ENCODE assay signal across 30 mouse cellular contexts in genomic region chr2:145217422-145217821, GRCm38 (mm10). TPM values are rescaled to one million over a fixed set of nuclear protein-coding genes. Genes with fewer than 3 reads are reported as not detected.
DNase-seq lines count a peak whose midpoint lies in the region; ATAC-seq and TF ChIP-seq lines count a peak whose summit lies in the region.
"Had no signal": no experiment of that assay in that cellular context is flagged by ENCODE, and none has a peak within 500 bp of the region (broad histone marks: within the 10 kb centered on the region; RNA-seq: fewer than 3 reads in every experiment).

No protein-coding gene starts in this region.

- no peaks in the 10 kb centered on the region for H3K36me3 ChIP-seq in heart, embryonic 10.5 days
- H3K36me3 ChIP-seq in liver, adult 2 months (ENCODE audit: control insufficient read depth, insufficient read depth, low read length): no peaks in the 10 kb centered on the region
- H3K36me3 ChIP-seq in liver, embryonic 12.5 days: no peaks in the 10 kb centered on the region
- H3K36me3 ChIP-seq in liver, postnatal 0 days (replicated peaks; ENCODE audit: insufficient read depth, low read length): no peaks in the 10 kb centered on the region
- no peaks in the 10 kb centered on the region for H3K36me3 ChIP-seq in liver, embryonic 11.5 days (ENCODE audit: control insufficient read depth, insufficient read depth, low read length)
- H3K36me3 ChIP-seq: embryonic facial prominence, embryonic 13.5 days; embryonic facial prominence, embryonic 15.5 days; forebrain, embryonic 10.5 days; forebrain, embryonic 12.5 days; G1E had no signal

- peak; percentile 36 for DNase-seq in heart, embryonic 10.5 days (ENCODE audit: low spot score)
- no peak for DNase-seq in heart, postnatal 25 days (ENCODE audit: low spot score)
- DNase-seq in liver, adult 2 months (ENCODE audit: extremely low read depth, low read depth, low spot score): peak; percentile 55
- DNase-seq in liver, postnatal 0 days: no peak
- DNase-seq in liver, embryonic 11.5 days (ENCODE audit: low spot score): no peak
- no peak for DNase-seq in adrenal gland, adult 18-20 months (ENCODE audit: low spot score in 2 of 2)
- DNase-seq: adrenal gland, adult 2 months; adrenal gland, postnatal 10 days; adrenal gland, postnatal 25 days; B cell, adult 2 months; cerebellum, adult 11 months; cerebellum, adult 18-20 months; cerebellum, adult 8-10 months; cerebellum, adult 9-11 months; cerebellum, postnatal 14 days; cerebellum, postnatal 36 days; embryo, embryonic 11 days had no signal

- intact Hi-C loops in heart, postnatal 25 days (cut with DNase I): no loop called here

- H3K4me2 ChIP-seq in liver, embryonic 12.5 days: no peak overlapping the region
- no peak overlapping the region for H3K4me2 ChIP-seq in liver, postnatal 0 days (ENCODE audit: low read depth, low read length)
- no peak overlapping the region for H3K4me2 ChIP-seq in liver, embryonic 11.5 days
- H3K4me2 ChIP-seq: embryonic facial prominence, embryonic 13.5 days; embryonic facial prominence, embryonic 15.5 days; forebrain, embryonic 12.5 days had no signal

- H3K27ac ChIP-seq in heart, embryonic 10.5 days: no peak overlapping the region
- H3K27ac ChIP-seq in liver, adult 2 months (replicated peaks; ENCODE audit: insufficient read depth, low read depth, low read length): no peak overlapping the region
- no peak overlapping the region for H3K27ac ChIP-seq in liver, embryonic 12.5 days
- no peak overlapping the region for H3K27ac ChIP-seq in liver, postnatal 0 days (ENCODE audit: low read depth)
- H3K27ac ChIP-seq in liver, embryonic 11.5 days (ENCODE audit: low read depth, low read length): no peak overlapping the region
- H3K27ac ChIP-seq: embryonic facial prominence, embryonic 13.5 days; embryonic facial prominence, embryonic 15.5 days; forebrain, embryonic 10.5 days; forebrain, embryonic 12.5 days had no signal

- no peaks in the 10 kb centered on the region for H3K79me2 ChIP-seq in liver, adult 2 months (ENCODE audit: control insufficient read depth, insufficient read depth, low read length)

- TF ChIP-seq CTCF in liver, adult 2 months (IDR thresholded peaks at IDR 0.05; ENCODE audit: low read depth, low read length): no peak
- TF ChIP-seq CTCF in liver, postnatal 0 days (IDR thresholded peaks at IDR 0.05; ENCODE audit: low read depth): no peak

- H3K4me1 ChIP-seq in heart, embryonic 10.5 days: no peaks in the 10 kb centered on the region
- peaks cover 2% of the 10 kb centered on the region; the same call in 1 of the 2 replicates for H3K4me1 ChIP-seq in liver, adult 2 months (ENCODE audit: control insufficient read depth, insufficient read depth, low read length)
- H3K4me1 ChIP-seq in liver, embryonic 12.5 days: no peaks in the 10 kb centered on the region
- H3K4me1 ChIP-seq in liver, postnatal 0 days (ENCODE audit: insufficient read depth): peaks cover 7% of the 10 kb centered on the region; the same call in 1 of the 2 replicates
- no peaks in the 10 kb centered on the region for H3K4me1 ChIP-seq in liver, embryonic 11.5 days (replicated peaks; ENCODE audit: control insufficient read depth, insufficient read depth, low read length)
- H3K4me1 ChIP-seq: embryonic facial prominence, embryonic 15.5 days; forebrain, embryonic 10.5 days; forebrain, embryonic 12.5 days had no signal

- WGBS in heart, embryonic 10.5 days: 87% methylated on average over 2 of the region's 2 CpGs
- WGBS in liver, adult 2 months: 58% methylated on average over 2 of the region's 2 CpGs
- WGBS in liver, embryonic 12.5 days (ENCODE audit: insufficient replicate concordance): 83% methylated on average over 2 of the region's 2 CpGs
- 60% methylated on average over 2 of the region's 2 CpGs for WGBS in liver, postnatal 0 days (ENCODE audit: insufficient replicate concordance)
- WGBS in liver, embryonic 11.5 days: 94% methylated on average over 2 of the region's 2 CpGs

- H3K4me3 ChIP-seq in heart, embryonic 10.5 days: no peak overlapping the region
- no peak overlapping the region for H3K4me3 ChIP-seq in liver, adult 2 months (ENCODE audit: insufficient read depth, low read depth, low read length)
- no peak overlapping the region for H3K4me3 ChIP-seq in liver, embryonic 12.5 days
- no peak overlapping the region for H3K4me3 ChIP-seq in liver, postnatal 0 days (ENCODE audit: low read depth, low read length)
- H3K4me3 ChIP-seq in liver, embryonic 11.5 days (ENCODE audit: low read depth, low read length): no peak overlapping the region
- H3K4me3 ChIP-seq: embryonic facial prominence, embryonic 13.5 days; embryonic facial prominence, embryonic 15.5 days; erythroblast, embryonic 14.5 days; forebrain, embryonic 10.5 days; forebrain, embryonic 12.5 days had no signal

- TF ChIP-seq EP300 in liver, postnatal 0 days (IDR thresholded peaks at IDR 0.05; ENCODE audit: low read depth): no peak

- no peak for TF ChIP-seq POLR2A in liver, adult 2 months (IDR thresholded peaks at IDR 0.05; ENCODE audit: extremely low read depth, insufficient read depth, low read length)

- H3K9me3 ChIP-seq in heart, embryonic 10.5 days: no peaks in the 10 kb centered on the region
- no peaks in the 10 kb centered on the region for H3K9me3 ChIP-seq in liver, embryonic 12.5 days (replicated peaks)
- no peaks in the 10 kb centered on the region for H3K9me3 ChIP-seq in liver, postnatal 0 days (ENCODE audit: low read length)
- no peaks in the 10 kb centered on the region for H3K9me3 ChIP-seq in liver, embryonic 11.5 days (ENCODE audit: control insufficient read depth, low read length)
- H3K9me3 ChIP-seq: embryonic facial prominence, embryonic 13.5 days; embryonic facial prominence, embryonic 15.5 days; forebrain, embryonic 10.5 days; forebrain, embryonic 12.5 days had no signal

- H3K9ac ChIP-seq in liver, adult 2 months (ENCODE audit: low read depth, low read length): no peak overlapping the region
- H3K9ac ChIP-seq in liver, embryonic 12.5 days: no peak overlapping the region
- no peak overlapping the region for H3K9ac ChIP-seq in liver, postnatal 0 days (replicated peaks)
- H3K9ac ChIP-seq in liver, embryonic 11.5 days (ENCODE audit: low read depth, low read length): no peak overlapping the region
- H3K9ac ChIP-seq: embryonic facial prominence, embryonic 13.5 days; embryonic facial prominence, embryonic 15.5 days; forebrain, embryonic 12.5 days had no signal

- ATAC-seq in liver, embryonic 12.5 days: no peak
- peak; percentile 60 for ATAC-seq in liver, postnatal 0 days
- ATAC-seq in liver, embryonic 11.5 days (replicated peaks; ENCODE audit: low FRiP score): no peak
- ATAC-seq: activated CD4-positive, CD25-positive, alpha-beta regulatory T cell, adult 4 months; CD4-positive, CD25-positive, alpha-beta regulatory T cell, adult 4 months; forebrain, embryonic 14.5 days; forebrain, embryonic 16.5 days; Patski had no signal

- no peaks in the 10 kb centered on the region for H3K27me3 ChIP-seq in heart, embryonic 10.5 days (ENCODE audit: insufficient read depth, poor library complexity, severe bottlenecking)
- H3K27me3 ChIP-seq in liver, adult 2 months (ENCODE audit: control insufficient read depth, insufficient read depth, low read length): no peaks in the 10 kb centered on the region
- H3K27me3 ChIP-seq in liver, embryonic 12.5 days (replicated peaks): no peaks in the 10 kb centered on the region
- H3K27me3 ChIP-seq in liver, postnatal 0 days (ENCODE audit: insufficient read depth, low read length): no peaks in the 10 kb centered on the region
- H3K27me3 ChIP-seq in liver, embryonic 11.5 days (replicated peaks; ENCODE audit: control insufficient read depth, insufficient read depth, low read length): no peaks in the 10 kb centered on the region
- H3K27me3 ChIP-seq: embryonic facial prominence, embryonic 13.5 days; embryonic facial prominence, embryonic 15.5 days; forebrain, embryonic 12.5 days; Patski had no signal

RNA-seq across cellular contexts. Expression of gene Slc24a3, which starts 49.9 kb away (rescaled TPM):
- 1.4 and 2.2 TPM in 2 replicates for polyA plus RNA-seq in heart, embryonic 10.5 days (2016; fragmentation: Nextera tagmentation; extraction: Ambion mirVana)
- total RNA-seq in heart, postnatal 25 days (2021): 1 to 10 TPM; 2.5 to 2.8 TPM
- total RNA-seq in liver, adult 2 months (2014; rRNA removed): 0.09 and 0.34 TPM in 2 replicates
- 0.14 and 0.33 TPM in 2 replicates for polyA plus RNA-seq in liver, adult 2 months (2012; rRNA removed)
- 1.6 and 1.7 TPM in 2 replicates for polyA plus RNA-seq in liver, embryonic 12.5 days (2016; fragmentation: Nextera tagmentation; extraction: Ambion mirVana)
- 0.40 TPM in 2 replicates for polyA plus RNA-seq in liver, postnatal 0 days (2015; fragmentation: Nextera tagmentation; extraction: Ambion mirVana)
- polyA plus RNA-seq in liver, embryonic 11.5 days (2014; fragmentation: Nextera tagmentation; extraction: Ambion mirVana): 2.1 and 2.4 TPM in 2 replicates
- 10 to 100 TPM; 29.4 to 52.4 TPM for total RNA-seq in adrenal gland, adult 18-20 months (2021)
- total RNA-seq: CH12.LX had no signal
- polyA plus RNA-seq: G1E had no signal

Comparison
In these comparisons a context has a peak if more than half of its experiments do, and no peak if none do; other contexts are left out.
1. DNase-seq: peak in heart, embryonic 10.5 days (single experiment) and liver, adult 2 months (single experiment); none in heart, postnatal 25 days (single experiment), liver, postnatal 0 days (single experiment), liver, embryonic 11.5 days (single experiment) and adrenal gland, adult 18-20 months (0 of 2).